Mouse (Mus musculus): Measurements from ENCODE around the gene Lcn10.

GRCm38 (mm10) chr2:25733199-25733930, 50.8 kb downstream of the Lcn10 start:
- no peak for TF ChIP-seq TAL1 (conservative IDR thresholded peaks at IDR 0.05; ENCODE audit: low read depth, low read length)
- no peak for TF ChIP-seq CTCF (IDR thresholded peaks at IDR 0.05; ENCODE audit: low read depth, low read length)

Measured in G1E (cell line).